Mouse (Mus musculus) stomach, embryonic 14.5 days (tissue): ENCODE measurements around the gene Rhoc. TPM values are rescaled to one million over a fixed set of nuclear protein-coding genes. Genes with fewer than 3 reads are reported as not detected.

Experiments used
- ATAC-seq: fragments of 200-750 bp; cut with Nextera tagmentation; 2 replicates; pipeline ENCODE4 v1.8.0; 2017; ENCODE audit warnings: low read depth, moderate TSS enrichment; ENCODE audit not compliant: insufficient number of reproducible peaks, insufficient read depth, low FRiP score
- H3K27ac ChIP-seq: fragments of 300-500 bp; sonication (generic); 2 replicates; pipeline ENCODE4 v1.5.1; 2014; ENCODE audit warnings: mild to moderate bottlenecking, low read length, moderate library complexity, mixed read lengths
- H3K27me3 ChIP-seq: fragments of 300-500 bp; sonication (generic); 2 replicates; pipeline ENCODE4 v1.6.1; 2014; ENCODE audit warnings: low read length, control low read depth, mixed read lengths; ENCODE audit not compliant: control insufficient read depth, insufficient read depth
- H3K36me3 ChIP-seq: fragments of 300-500 bp; sonication (generic); 2 replicates; pipeline ENCODE4 v1.6.1; 2014; ENCODE audit warnings: mild to moderate bottlenecking, control low read depth, low read length, moderate library complexity, mixed read lengths; ENCODE audit not compliant: control insufficient read depth, insufficient read depth
- H3K4me1 ChIP-seq: fragments of 300-500 bp; sonication (generic); 2 replicates; pipeline ENCODE4 v1.6.1; 2014; ENCODE audit warnings: low read length, control low read depth, mixed read lengths; ENCODE audit not compliant: control insufficient read depth, insufficient read depth
- H3K4me2 ChIP-seq: fragments of 300-500 bp; sonication (generic); replicated peaks from 2 replicates; pipeline ENCODE4 v1.6.1; 2014; ENCODE audit warnings: low read depth, low read length, control low read depth
- H3K4me3 ChIP-seq: fragments of 300-500 bp; sonication (generic); 2 replicates; pipeline ENCODE4 v1.5.1; 2014; ENCODE audit warnings: low read depth, low read length, control low read depth
- H3K9ac ChIP-seq: fragments of 300-500 bp; sonication (generic); replicated peaks from 2 replicates; pipeline ENCODE4 v1.6.1; 2014; ENCODE audit warnings: low read depth, mild to moderate bottlenecking, control low read depth, low read length, moderate library complexity, mixed read lengths
- H3K9me3 ChIP-seq: fragments of 300-500 bp; sonication (generic); 2 replicates; pipeline ENCODE4 v1.6.1; 2016; ENCODE audit warnings: low read depth, low read length, control low read depth; ENCODE audit not compliant: control insufficient read depth
- WGBS: fragments of 180-500 bp; shearing (Covaris S2); extraction: QIAGEN DNeasy Blood & Tissue Kit; methylation state at CpG from one replicate; pipeline ENCODE4 v1.1.7; 2014; 5-methylcytosine and 5-hydroxymethylcytosine counted together
- polyA plus RNA-seq: library from polyadenylated mRNA; unstranded; fragments of >200 nt; fragmentation: Nextera tagmentation; extraction: Ambion mirVana; gene quantifications from 2 replicates; pipeline ENCODE4 v1.2.1, GENCODE M21; 2014

Gene Rhoc
- polyA plus RNA-seq, 1 experiment from 2014 or later, result 163 TPM

GRCm38 (mm10) chr3:104795661-104796340, 7.6 kb downstream of the Rhoc start:
- H3K9me3 ChIP-seq, result no peaks in the 10 kb centered on the region
- H3K9ac ChIP-seq, result no peak overlapping the region
- no peak overlapping the region for H3K4me2 ChIP-seq
- no peaks in the 10 kb centered on the region for H3K27me3 ChIP-seq
- peak overlapping the region; percentile 92; the same call in 1 of the 2 replicates for H3K27ac ChIP-seq
- peaks cover 45% of the 10 kb centered on the region for H3K4me1 ChIP-seq
- no peak overlapping the region for H3K4me3 ChIP-seq
- peaks cover 66% of the 10 kb centered on the region for H3K36me3 ChIP-seq
- WGBS, result 67% methylated on average over 15 of the region's 15 CpGs
- ATAC-seq, result no peak

GRCm38 (mm10) chr3:104796430-104797082, 8.4 kb downstream of the Rhoc start:
- peak; percentile 79 for ATAC-seq
- 64% methylated on average over 15 of the region's 15 CpGs for WGBS
- no peaks in the 10 kb centered on the region for H3K27me3 ChIP-seq
- peaks cover 37% of the 10 kb centered on the region for H3K4me1 ChIP-seq
- no peak overlapping the region for H3K4me3 ChIP-seq
- peaks cover 72% of the 10 kb centered on the region for H3K36me3 ChIP-seq
- no peak overlapping the region for H3K4me2 ChIP-seq
- H3K9ac ChIP-seq, result no peak overlapping the region
- H3K9me3 ChIP-seq, result no peaks in the 10 kb centered on the region
- no peak overlapping the region; the same call in 1 of the 2 replicates for H3K27ac ChIP-seq

GRCm38 (mm10) chr3:104800681-104801080, 12.5 kb downstream of the Rhoc start:
- H3K4me3 ChIP-seq, result no peak overlapping the region
- H3K27me3 ChIP-seq, result no peaks in the 10 kb centered on the region
- no peak overlapping the region for H3K27ac ChIP-seq
- H3K9me3 ChIP-seq, result no peaks in the 10 kb centered on the region
- 94% methylated on average over 11 of the region's 11 CpGs for WGBS
- no peak overlapping the region for H3K9ac ChIP-seq
- no peak for ATAC-seq
- H3K36me3 ChIP-seq, result peaks cover 73% of the 10 kb centered on the region
- H3K4me2 ChIP-seq, result no peak overlapping the region
- peaks cover under 1% of the 10 kb centered on the region for H3K4me1 ChIP-seq

- H3K9ac ChIP-seq, result no peak overlapping the region
- no peak overlapping the region for H3K4me2 ChIP-seq
- no peaks in the 10 kb centered on the region for H3K9me3 ChIP-seq
- WGBS, result 92% methylated on average over 6 of the region's 6 CpGs
- H3K36me3 ChIP-seq, result peaks cover 65% of the 10 kb centered on the region
- no peak overlapping the region for H3K4me3 ChIP-seq
- H3K4me1 ChIP-seq, result no peaks in the 10 kb centered on the region
- H3K27me3 ChIP-seq, result no peaks in the 10 kb centered on the region
- H3K27ac ChIP-seq, result no peak overlapping the region
- no peak for ATAC-seq
These were observed 13.3 kb downstream of the Rhoc start for GRCm38 (mm10) chr3:104801481-104801880.

- no peak for ATAC-seq
- Histone ChIP-seq H3K9me3 (no peaks in the 10 kb centered on the region), H3K9ac (no peak overlapping the region), H3K4me1 (no peaks in the 10 kb centered on the region), H3K27ac (no peak overlapping the region), H3K4me3 (no peak overlapping the region), H3K27me3 (no peaks in the 10 kb centered on the region), H3K36me3 (peaks cover 45% of the 10 kb centered on the region), H3K4me2 (no peak overlapping the region)
- WGBS, result 90% methylated on average over 10 of the region's 10 CpGs
These were observed 16.1 kb downstream of the Rhoc start for GRCm38 (mm10) chr3:104804312-104804711.

GRCm38 (mm10) chr3:104805539-104805938, 17.4 kb downstream of the Rhoc start:
- Histone ChIP-seq H3K4me2 (no peak overlapping the region), H3K27ac (no peak overlapping the region), H3K36me3 (peaks cover 33% of the 10 kb centered on the region), H3K4me1 (no peaks in the 10 kb centered on the region), H3K9me3 (no peaks in the 10 kb centered on the region), H3K4me3 (no peak overlapping the region), H3K27me3 (no peaks in the 10 kb centered on the region), H3K9ac (no peak overlapping the region)
- WGBS, result 77% methylated on average over 9 of the region's 9 CpGs
- ATAC-seq, result no peak

- Histone ChIP-seq H3K4me2 (no peak overlapping the region), H3K9ac (no peak overlapping the region), H3K36me3 (no peaks in the 10 kb centered on the region; the same call in 1 of the 2 replicates), H3K4me1 (no peaks in the 10 kb centered on the region; the same call in 1 of the 2 replicates), H3K9me3 (no peaks in the 10 kb centered on the region), H3K27ac (0 out of 2 replicates have a peak overlapping the region, but pooled peaks have one; percentile 4), H3K27me3 (no peaks in the 10 kb centered on the region), H3K4me3 (no peak overlapping the region)
- ATAC-seq, result no peak
- 25% methylated on average over 3 of the region's 3 CpGs for WGBS
These were observed 23.6 kb downstream of the Rhoc start for GRCm38 (mm10) chr3:104811752-104812151.

- peak overlapping the region; percentile 4; the same call in 1 of the 2 replicates for H3K27ac ChIP-seq
- 81% methylated on average over 4 of the region's 4 CpGs for WGBS
- no peaks in the 10 kb centered on the region; the same call in 1 of the 2 replicates for H3K36me3 ChIP-seq
- no peaks in the 10 kb centered on the region for H3K9me3 ChIP-seq
- no peaks in the 10 kb centered on the region; the same call in 1 of the 2 replicates for H3K4me1 ChIP-seq
- no peak; the same call in 1 of the 2 replicates for ATAC-seq
- no peak overlapping the region for H3K4me3 ChIP-seq
- H3K27me3 ChIP-seq, result no peaks in the 10 kb centered on the region
- H3K4me2 ChIP-seq, result no peak overlapping the region
- H3K9ac ChIP-seq, result no peak overlapping the region
These were observed 24.1 kb downstream of the Rhoc start for GRCm38 (mm10) chr3:104812254-104812653.
